Mouse (Mus musculus): ENCODE measurements at regions not wholly inside any gene's neighbourhood (a gene's known extent, or its start where the extent isn't known, plus 50 kb on each side); places are given as distances from the start of the nearest gene placed in this dataset.

DNA sequence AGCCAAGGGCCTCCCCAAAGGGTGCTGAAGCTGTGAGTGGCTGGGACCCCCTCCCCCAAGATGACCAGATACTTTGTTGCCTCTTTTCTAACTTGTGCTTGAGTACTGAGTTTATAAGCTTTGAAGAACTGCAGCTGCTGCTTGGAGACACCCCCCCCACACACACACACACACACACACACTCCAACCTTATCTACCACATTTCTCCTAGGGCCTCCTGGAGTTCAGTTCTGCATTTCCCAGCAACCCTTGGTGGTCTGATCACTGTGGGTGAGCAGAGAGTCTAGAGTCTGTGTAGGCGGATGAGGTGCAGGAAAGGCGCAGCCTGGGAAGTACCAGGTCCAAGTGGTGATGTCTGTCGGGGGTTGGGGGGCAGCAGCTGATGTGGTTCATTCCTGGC, 479.3 kb downstream of the Ajap1 start:
- WGBS = 65% methylated on average over 3 of the region's 3 CpGs
- H3K4me2 ChIP-seq = no peak overlapping the region
- no peaks in the 10 kb centered on the region; the same call in 1 of the 2 replicates for H3K4me1 ChIP-seq (replicated peaks; ENCODE audit: control insufficient read depth, insufficient read depth, low read length)
- H3K27ac ChIP-seq (ENCODE audit: low read depth, low read length) = no peak overlapping the region
- no peaks in the 10 kb centered on the region; the same call in 1 of the 2 replicates for H3K9me3 ChIP-seq (ENCODE audit: control insufficient read depth, low read length)
- H3K27me3 ChIP-seq (replicated peaks; ENCODE audit: control insufficient read depth, insufficient read depth, low read length) = no peaks in the 10 kb centered on the region
- H3K9ac ChIP-seq (ENCODE audit: low read depth, low read length) = no peak overlapping the region
- ATAC-seq (replicated peaks; ENCODE audit: low FRiP score) (peak; percentile 43; the same call in 1 of the 2 replicates), DNase-seq (ENCODE audit: low spot score) (no peak)
- H3K36me3 ChIP-seq (ENCODE audit: control insufficient read depth, insufficient read depth, low read length) = no peaks in the 10 kb centered on the region
- no peak overlapping the region for H3K4me3 ChIP-seq (ENCODE audit: low read depth, low read length)

DNA sequence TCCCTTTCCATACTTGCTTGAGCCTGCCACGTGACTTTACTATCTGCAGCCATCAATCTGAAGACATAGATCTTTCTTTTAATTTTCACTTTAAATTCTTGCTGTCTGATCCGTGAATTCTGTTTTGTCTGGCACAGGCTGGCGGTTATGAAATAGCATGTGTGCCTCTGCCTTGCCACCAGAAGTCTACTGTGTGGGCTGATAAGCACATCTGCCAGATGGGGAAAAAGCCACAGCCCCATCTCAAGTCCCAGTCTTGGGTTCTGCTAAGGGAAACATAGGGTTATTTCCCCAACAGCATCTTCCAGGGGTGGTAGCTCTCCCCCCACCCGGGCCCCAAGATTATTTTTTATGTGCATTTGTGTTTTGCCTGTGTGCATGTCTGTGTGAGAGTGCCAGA, 480.1 kb downstream of the Ajap1 start:
- no peak overlapping the region for H3K27ac ChIP-seq (ENCODE audit: low read depth, low read length)
- no peaks in the 10 kb centered on the region; the same call in 1 of the 2 replicates for H3K9me3 ChIP-seq (ENCODE audit: control insufficient read depth, low read length)
- no peaks in the 10 kb centered on the region for H3K36me3 ChIP-seq (ENCODE audit: control insufficient read depth, insufficient read depth, low read length)
- H3K4me2 ChIP-seq = no peak overlapping the region
- no peak overlapping the region for H3K9ac ChIP-seq (ENCODE audit: low read depth, low read length)
- no peak overlapping the region for H3K4me3 ChIP-seq (ENCODE audit: low read depth, low read length)
- no peaks in the 10 kb centered on the region for H3K27me3 ChIP-seq (replicated peaks; ENCODE audit: control insufficient read depth, insufficient read depth, low read length)
- DNase-seq (ENCODE audit: low spot score) = no peak
- H3K4me1 ChIP-seq (replicated peaks; ENCODE audit: control insufficient read depth, insufficient read depth, low read length) = no peaks in the 10 kb centered on the region; the same call in 1 of the 2 replicates
- no peak for ATAC-seq (replicated peaks; ENCODE audit: low FRiP score)
- 64% methylated on average over 4 of the region's 4 CpGs for WGBS

GRCm38 (mm10) chr4:153001761-153002160, 480.9 kb downstream of the Ajap1 start:
- no peak for ATAC-seq (replicated peaks; ENCODE audit: low FRiP score)

DNA sequence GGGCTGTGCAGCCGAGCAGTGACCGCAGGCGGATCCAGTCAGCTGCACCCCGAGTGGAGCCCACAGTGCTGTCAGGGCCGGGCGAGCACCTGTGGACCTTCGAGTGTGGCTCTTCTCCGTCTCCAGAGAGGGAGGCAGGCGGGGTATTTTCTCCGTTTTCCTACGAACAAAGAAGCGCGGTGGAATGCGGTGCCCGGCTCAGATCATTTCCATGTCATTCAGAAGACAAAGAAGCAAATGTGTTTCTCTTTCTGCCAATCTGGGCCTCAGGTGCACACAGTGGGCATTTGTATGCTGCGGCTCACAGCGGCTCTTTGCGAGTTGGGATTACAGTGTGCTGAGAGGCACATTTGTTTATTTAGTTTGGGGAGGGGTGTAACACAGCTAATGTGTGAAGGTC, 483.1 kb downstream of the Ajap1 start:
- no peaks in the 10 kb centered on the region; the same call in 1 of the 2 replicates for H3K4me1 ChIP-seq (replicated peaks; ENCODE audit: control insufficient read depth, insufficient read depth, low read length)
- DNase-seq (ENCODE audit: low spot score) (no peak), ATAC-seq (replicated peaks; ENCODE audit: low FRiP score) (no peak)
- H3K9me3 ChIP-seq (ENCODE audit: control insufficient read depth, low read length) = no peaks in the 10 kb centered on the region
- H3K4me2 ChIP-seq = no peak overlapping the region
- no peak overlapping the region for H3K27ac ChIP-seq (ENCODE audit: low read depth, low read length)
- no peaks in the 10 kb centered on the region for H3K36me3 ChIP-seq (ENCODE audit: control insufficient read depth, insufficient read depth, low read length)
- no peaks in the 10 kb centered on the region for H3K27me3 ChIP-seq (replicated peaks; ENCODE audit: control insufficient read depth, insufficient read depth, low read length)
- 67% methylated on average over 18 of the region's 18 CpGs for WGBS
- H3K4me3 ChIP-seq (ENCODE audit: low read depth, low read length) = no peak overlapping the region
- no peak overlapping the region for H3K9ac ChIP-seq (ENCODE audit: low read depth, low read length)

More at GRCm38 (mm10) chr4:153001761-153002160, 480.9 kb downstream of the Ajap1 start:
- Histone ChIP-seq H3K36me3 (ENCODE audit: control insufficient read depth, insufficient read depth, low read length) (no peaks in the 10 kb centered on the region), H3K9ac (ENCODE audit: low read depth, low read length) (no peak overlapping the region), H3K27ac (ENCODE audit: low read depth, low read length) (no peak overlapping the region), H3K4me1 (replicated peaks; ENCODE audit: control insufficient read depth, insufficient read depth, low read length) (no peaks in the 10 kb centered on the region; the same call in 1 of the 2 replicates), H3K9me3 (ENCODE audit: control insufficient read depth, low read length) (no peaks in the 10 kb centered on the region; the same call in 1 of the 2 replicates), H3K4me3 (ENCODE audit: low read depth, low read length) (no peak overlapping the region), H3K4me2 (no peak overlapping the region), H3K27me3 (replicated peaks; ENCODE audit: control insufficient read depth, insufficient read depth, low read length) (no peaks in the 10 kb centered on the region)
- 80% methylated on average over 6 of the region's 6 CpGs for whole genome bisulfite sequencing
- DNase-seq (ENCODE audit: low spot score) = no peak

- H3K27ac ChIP-seq (ENCODE audit: low read depth, low read length) = no peak overlapping the region
- H3K9me3 ChIP-seq (ENCODE audit: control insufficient read depth, low read length) = no peaks in the 10 kb centered on the region
- WGBS = 63% methylated on average over 5 of the region's 5 CpGs
- no peak overlapping the region for H3K4me3 ChIP-seq (ENCODE audit: low read depth, low read length)
- no peaks in the 10 kb centered on the region for H3K36me3 ChIP-seq (ENCODE audit: control insufficient read depth, insufficient read depth, low read length)
- H3K4me1 ChIP-seq (replicated peaks; ENCODE audit: control insufficient read depth, insufficient read depth, low read length) = no peaks in the 10 kb centered on the region
- ATAC-seq (replicated peaks; ENCODE audit: low FRiP score) (no peak), DNase-seq (ENCODE audit: low spot score) (no peak)
- H3K27me3 ChIP-seq (replicated peaks; ENCODE audit: control insufficient read depth, insufficient read depth, low read length) = no peaks in the 10 kb centered on the region
- no peak overlapping the region for H3K4me2 ChIP-seq
- no peak overlapping the region for H3K9ac ChIP-seq (ENCODE audit: low read depth, low read length)
Measured at GRCm38 (mm10) chr4:152997251-152997650, 485.4 kb downstream of the Ajap1 start.

DNA sequence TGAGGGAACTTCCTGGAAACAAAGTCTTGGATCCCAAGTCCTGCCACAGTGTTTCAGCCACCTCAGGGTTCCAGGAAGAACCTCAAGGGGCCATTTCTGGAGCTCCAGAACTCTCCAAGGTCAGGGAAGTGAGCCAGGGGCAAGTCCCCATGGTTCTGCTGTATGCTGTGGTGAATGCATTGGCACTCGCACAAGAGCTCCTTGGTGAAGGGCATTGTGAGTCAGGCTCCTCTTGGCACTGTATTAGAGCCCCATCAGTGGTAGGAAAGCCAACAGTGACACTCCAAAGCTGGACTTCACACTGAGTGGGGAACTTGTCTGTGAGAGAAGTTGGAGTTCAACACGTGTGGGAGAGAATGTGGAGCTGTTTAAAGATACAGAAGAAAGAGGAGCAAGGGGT, 486.0 kb downstream of the Ajap1 start:
- ATAC-seq (replicated peaks; ENCODE audit: low FRiP score) (no peak), DNase-seq (ENCODE audit: low spot score) (no peak)
- Histone ChIP-seq H3K4me3 (ENCODE audit: low read depth, low read length) (no peak overlapping the region), H3K27ac (ENCODE audit: low read depth, low read length) (no peak overlapping the region), H3K36me3 (ENCODE audit: control insufficient read depth, insufficient read depth, low read length) (no peaks in the 10 kb centered on the region), H3K9ac (ENCODE audit: low read depth, low read length) (no peak overlapping the region), H3K27me3 (replicated peaks; ENCODE audit: control insufficient read depth, insufficient read depth, low read length) (no peaks in the 10 kb centered on the region), H3K4me2 (no peak overlapping the region), H3K4me1 (replicated peaks; ENCODE audit: control insufficient read depth, insufficient read depth, low read length) (no peaks in the 10 kb centered on the region), H3K9me3 (ENCODE audit: control insufficient read depth, low read length) (no peaks in the 10 kb centered on the region)
- 67% methylated on average over 2 of the region's 2 CpGs for WGBS

DNA sequence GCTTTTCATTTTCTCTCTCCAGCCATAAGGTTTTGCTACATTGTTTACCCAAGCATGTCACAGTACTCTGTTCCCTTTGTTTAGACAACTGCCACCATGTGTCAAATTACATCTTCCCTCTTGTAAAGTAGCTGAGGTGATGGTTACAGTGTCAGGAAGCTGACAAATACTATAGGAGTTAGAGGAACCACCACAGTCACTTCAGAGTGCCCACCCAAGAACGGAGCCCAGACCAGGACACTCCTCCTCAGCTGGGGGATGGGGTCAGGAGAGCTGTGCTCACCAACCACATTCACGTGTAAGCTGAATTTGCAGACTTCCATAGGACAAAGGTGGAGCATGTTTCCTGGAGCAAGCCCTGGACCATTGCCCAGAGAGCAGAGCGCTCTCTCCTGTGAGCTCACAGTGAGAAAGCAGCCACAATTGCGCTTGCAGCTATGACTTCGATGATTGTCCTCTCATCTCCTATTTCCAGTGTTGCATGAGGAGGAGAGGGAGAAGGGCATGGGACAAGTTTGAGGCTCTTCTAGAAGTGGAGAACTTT, 487.5 kb downstream of the Ajap1 start:
- Histone ChIP-seq H3K27ac (ENCODE audit: low read depth, low read length) (no peak overlapping the region), H3K9me3 (ENCODE audit: control insufficient read depth, low read length) (no peaks in the 10 kb centered on the region), H3K9ac (ENCODE audit: low read depth, low read length) (no peak overlapping the region), H3K36me3 (ENCODE audit: control insufficient read depth, insufficient read depth, low read length) (no peaks in the 10 kb centered on the region), H3K4me2 (no peak overlapping the region), H3K4me1 (replicated peaks; ENCODE audit: control insufficient read depth, insufficient read depth, low read length) (no peaks in the 10 kb centered on the region), H3K27me3 (replicated peaks; ENCODE audit: control insufficient read depth, insufficient read depth, low read length) (no peaks in the 10 kb centered on the region), H3K4me3 (ENCODE audit: low read depth, low read length) (no peak overlapping the region)
- no peak for ATAC-seq (replicated peaks; ENCODE audit: low FRiP score)
- no peak for DNase-seq (ENCODE audit: low spot score)
- 63% methylated on average over 5 of the region's 5 CpGs for WGBS

DNA sequence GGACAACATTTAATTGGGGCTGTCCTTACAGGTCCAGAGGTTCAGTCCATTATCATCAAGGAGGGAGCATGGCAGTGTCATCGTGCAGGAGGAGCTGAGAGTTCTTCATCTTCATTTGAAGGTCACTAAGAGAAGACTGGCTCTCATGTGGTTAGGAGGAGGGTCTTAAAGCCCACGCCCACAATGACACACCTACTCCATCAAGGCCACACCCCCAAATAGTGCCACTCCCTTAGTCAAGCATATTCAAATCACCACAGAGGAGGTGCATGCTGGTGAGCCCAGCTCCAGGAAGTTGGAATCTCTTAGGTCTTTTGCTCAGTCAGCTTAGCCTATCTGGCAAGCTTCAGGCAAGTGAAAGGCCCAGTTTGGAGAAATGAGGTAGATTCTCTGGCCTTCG, 488.4 kb downstream of the Ajap1 start:
- no peak for DNase-seq (ENCODE audit: low spot score)

DNA sequence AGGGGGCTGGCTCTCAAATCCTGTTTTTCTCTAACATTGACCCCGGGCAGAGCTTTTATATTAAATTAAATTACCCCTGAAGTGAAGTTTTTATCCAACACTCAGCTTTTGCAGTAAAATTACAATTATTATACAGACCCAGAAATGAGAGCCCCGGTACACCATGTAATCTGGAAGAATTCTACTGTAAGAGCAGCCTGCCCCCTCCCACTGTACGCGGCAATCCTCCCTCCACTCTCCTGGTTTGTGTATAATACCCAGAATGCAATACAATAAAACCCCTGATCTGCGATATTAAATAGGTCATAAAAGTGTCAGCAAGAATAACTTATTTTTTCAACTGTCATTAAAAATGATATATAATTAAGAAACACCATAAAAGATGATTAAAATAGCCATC, 492.3 kb downstream of the Ajap1 start:
- Histone ChIP-seq H3K4me1 (replicated peaks; ENCODE audit: control insufficient read depth, insufficient read depth, low read length) (no peaks in the 10 kb centered on the region), H3K9me3 (ENCODE audit: control insufficient read depth, low read length) (no peaks in the 10 kb centered on the region), H3K27ac (ENCODE audit: low read depth, low read length) (no peak overlapping the region), H3K9ac (ENCODE audit: low read depth, low read length) (no peak overlapping the region), H3K4me3 (ENCODE audit: low read depth, low read length) (no peak overlapping the region), H3K4me2 (no peak overlapping the region), H3K36me3 (ENCODE audit: control insufficient read depth, insufficient read depth, low read length) (no peaks in the 10 kb centered on the region), H3K27me3 (replicated peaks; ENCODE audit: control insufficient read depth, insufficient read depth, low read length) (no peaks in the 10 kb centered on the region)
- 86% methylated on average over 5 of the region's 5 CpGs for WGBS
- no peak for DNase-seq (ENCODE audit: low spot score)
- ATAC-seq (replicated peaks; ENCODE audit: low FRiP score) = no peak

More for the DNA sequence above, 488.4 kb downstream of the Ajap1 start:
- no peaks in the 10 kb centered on the region for H3K4me1 ChIP-seq (replicated peaks; ENCODE audit: control insufficient read depth, insufficient read depth, low read length)
- no peak overlapping the region for H3K4me2 ChIP-seq
- H3K27me3 ChIP-seq (replicated peaks; ENCODE audit: control insufficient read depth, insufficient read depth, low read length) = no peaks in the 10 kb centered on the region
- H3K27ac ChIP-seq (ENCODE audit: low read depth, low read length) = no peak overlapping the region
- no peak overlapping the region for H3K4me3 ChIP-seq (ENCODE audit: low read depth, low read length)
- H3K9me3 ChIP-seq (ENCODE audit: control insufficient read depth, low read length) = no peaks in the 10 kb centered on the region
- 62% methylated on average over 3 of the region's 3 CpGs for WGBS
- H3K9ac ChIP-seq (ENCODE audit: low read depth, low read length) = no peak overlapping the region
- ATAC-seq (replicated peaks; ENCODE audit: low FRiP score) = no peak
- no peaks in the 10 kb centered on the region for H3K36me3 ChIP-seq (ENCODE audit: control insufficient read depth, insufficient read depth, low read length)
